In genomic region chr12:21119446-21119845, GRCm38 (mm10) we compare ENCODE assay signal across 11 mouse cellular contexts.
DNase-seq lines count a peak whose midpoint lies in the region; ATAC-seq lines count a peak whose summit lies in the region.
"Had no signal": no experiment of that assay in that cellular context is flagged by ENCODE, and none has a peak within 500 bp of the region (broad histone marks: within the 10 kb centered on the region; RNA-seq: fewer than 3 reads in every experiment).

No protein-coding gene starts in this region.

- H3K27me3 ChIP-seq in heart, embryonic 12.5 days (replicated peaks): no peaks in the 10 kb centered on the region
- H3K27me3 ChIP-seq: limb, embryonic 13.5 days; midbrain, embryonic 12.5 days had no signal

- H3K4me3 ChIP-seq in heart, embryonic 12.5 days: no peak overlapping the region
- H3K4me3 ChIP-seq: limb, embryonic 13.5 days; midbrain, embryonic 12.5 days had no signal

- ATAC-seq in heart, embryonic 12.5 days (ENCODE audit: insufficient number of reproducible peaks, low FRiP score): 0 out of 2 replicates have a peak, but pooled peaks have one; percentile 42
- ATAC-seq: forebrain, embryonic 16.5 days had no signal

- no peaks in the 10 kb centered on the region for H3K36me3 ChIP-seq in heart, embryonic 12.5 days
- H3K36me3 ChIP-seq: limb, embryonic 13.5 days; midbrain, embryonic 12.5 days had no signal

- peak; percentile 40 for DNase-seq in gastrocnemius, postnatal 25 days
- DNase-seq in gastrocnemius, postnatal 10 days: no peak
- DNase-seq in adrenal gland, postnatal 25 days: peak; percentile 33
- peak; percentile 56 to 82 for DNase-seq in kidney, postnatal 25 days
- no peak for DNase-seq in thymus, postnatal 36 days
- no peak for DNase-seq in right cerebral cortex, postnatal 10 days (ENCODE audit: low spot score in 2 of 2)
- no peak for DNase-seq in right cerebral cortex, postnatal 36 days (ENCODE audit: low spot score in 2 of 2)

- H3K27ac ChIP-seq in heart, embryonic 12.5 days (ENCODE audit: poor library complexity, severe bottlenecking): no peak overlapping the region
- H3K27ac ChIP-seq: limb, embryonic 13.5 days; midbrain, embryonic 12.5 days had no signal

- H3K9me3 ChIP-seq in heart, embryonic 12.5 days (replicated peaks): no peaks in the 10 kb centered on the region
- H3K9me3 ChIP-seq: limb, embryonic 13.5 days; midbrain, embryonic 12.5 days had no signal

- H3K4me1 ChIP-seq in heart, embryonic 12.5 days (replicated peaks): peaks cover 30% of the 10 kb centered on the region

- no peak overlapping the region for H3K9ac ChIP-seq in heart, embryonic 12.5 days
- H3K9ac ChIP-seq: limb, embryonic 13.5 days; midbrain, embryonic 12.5 days had no signal

- no peak overlapping the region for H3K4me2 ChIP-seq in heart, embryonic 12.5 days
- H3K4me2 ChIP-seq: limb, embryonic 13.5 days; midbrain, embryonic 12.5 days had no signal

- WGBS in heart, embryonic 12.5 days: 50% methylated on average over 3 of the region's 3 CpGs

Comparison
In these comparisons a context has a peak if more than half of its experiments do, and no peak if none do; other contexts are left out.
1. DNase-seq: peak in gastrocnemius, postnatal 25 days (single experiment), adrenal gland, postnatal 25 days (single experiment) and kidney, postnatal 25 days (2 of 2); none in gastrocnemius, postnatal 10 days (single experiment), thymus, postnatal 36 days (0 of 2), right cerebral cortex, postnatal 10 days (0 of 2) and right cerebral cortex, postnatal 36 days (0 of 2).